Mouse (Mus musculus) urinary bladder, postnatal 0 days (tissue): ENCODE data around the gene Babam2. TPM values are rescaled to one million over a fixed set of nuclear protein-coding genes. Genes with fewer than 3 reads are reported as not detected.

Experiments used
- microRNA-seq: library from miRNA; unstranded; fragments of <30 nt; microRNA quantifications from one replicate; pipeline ENCODE4, GENCODE M21; 2016
- polyA plus RNA-seq: library from polyadenylated mRNA; unstranded; fragments of >200 nt; fragmentation: Nextera tagmentation; extraction: Ambion mirVana; gene quantifications from 2 replicates; pipeline ENCODE4 v1.2.1, GENCODE M21; 2015

Babam2 gene
- 49.7 and 60.4 TPM in 2 replicates for polyA plus RNA-seq

DNA sequence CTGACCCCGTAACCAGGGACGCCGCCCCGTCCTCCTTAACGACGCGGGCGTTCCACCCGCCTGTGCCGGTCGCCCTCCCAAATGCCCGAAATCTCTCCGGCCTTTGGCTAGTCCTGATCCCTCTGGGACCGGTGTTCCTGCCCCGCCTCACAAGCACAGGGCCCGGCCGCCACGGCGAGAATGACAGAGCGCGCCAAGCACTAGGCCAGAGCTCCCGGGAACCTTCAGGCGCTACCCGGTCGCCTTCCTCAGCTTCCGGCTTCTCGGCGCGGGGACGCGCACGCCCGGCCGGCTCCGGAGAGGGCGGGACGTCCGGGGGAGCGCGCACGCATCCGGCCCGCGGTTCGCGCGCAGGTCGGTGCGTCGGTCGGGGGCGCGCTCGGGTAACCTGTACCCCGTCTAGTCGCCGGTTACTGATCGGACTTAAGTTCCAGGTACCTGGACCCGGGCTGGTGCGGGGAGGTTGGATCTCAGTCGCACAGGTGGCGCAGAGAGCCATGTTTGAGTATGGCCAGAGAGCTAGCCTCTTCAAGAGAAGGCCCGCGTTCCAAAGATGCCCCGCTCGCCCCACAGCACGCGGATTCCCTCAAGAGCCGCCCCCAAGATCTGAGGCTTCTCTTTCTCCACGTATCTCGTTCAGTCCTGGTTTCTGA, at the start of gene Babam2:
Gene Babam2 (plus strand): TSS at position 41 of the 653 bp plus-strand sequence.

DNA sequence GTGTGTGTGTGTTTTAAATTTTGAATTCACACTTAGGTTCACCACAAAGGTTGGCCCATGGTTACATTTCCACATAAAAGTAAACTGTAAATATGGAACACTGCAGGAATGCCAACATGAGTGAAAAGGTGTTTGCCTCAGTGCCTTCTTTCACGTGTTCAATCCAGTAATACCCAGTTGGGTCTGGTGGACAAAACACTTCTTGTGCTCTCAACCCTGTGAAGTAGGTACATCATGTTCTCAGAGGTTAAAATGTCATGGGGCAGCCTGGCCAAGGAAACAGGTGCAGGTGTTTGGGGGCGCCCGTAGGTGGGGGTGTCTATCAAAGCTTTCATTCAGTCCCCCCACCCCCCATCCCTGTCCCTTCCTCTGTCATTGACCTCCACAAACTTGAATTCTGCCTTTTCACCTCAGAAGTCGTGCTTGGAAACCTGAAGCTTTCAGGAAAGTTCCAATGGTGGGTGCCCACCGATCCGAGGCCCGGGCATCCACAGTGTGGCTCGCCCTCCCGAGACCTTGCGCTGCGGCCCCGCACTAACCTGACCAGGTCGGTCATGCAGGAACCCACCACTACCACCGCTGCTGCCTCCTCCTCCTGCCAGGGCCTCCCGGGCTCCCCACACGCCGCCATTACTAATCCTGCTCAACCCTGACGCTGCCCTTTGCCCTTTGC, 377 bp upstream of the Babam2 start, which contains the start of gene Rbks:
Gene Rbks (minus strand): TSS at position 657 of the 673 bp plus-strand sequence.

Small RNAs within 50 kb of the gene (microRNA-seq; reads per million reads assigned to microRNA genes)
- not detected for gene Mir3473e

Other genes starting within 250 kb of the Babam2 start
- gene Zfp512, start 245.3 kb upstream of the Babam2 start, polyA plus RNA-seq = 16.1 and 17.2 TPM in 2 replicates
- not detected in 2 replicates for gene 4930548H24Rik, start 211.9 kb upstream of the Babam2 start, polyA plus RNA-seq
- gene Gpn1, start 202.9 kb upstream of the Babam2 start, polyA plus RNA-seq = 25.9 and 26.0 TPM in 2 replicates
- gene Slc4a1ap, start 170.7 kb upstream of the Babam2 start, polyA plus RNA-seq = 17.3 and 20.0 TPM in 2 replicates
- gene Supt7l, start 169.9 kb upstream of the Babam2 start, polyA plus RNA-seq = 13.3 and 13.4 TPM in 2 replicates
- gene Mrpl33, start 100.7 kb upstream of the Babam2 start, polyA plus RNA-seq = 490 and 531 TPM in 2 replicates
- 1.8 and 2.8 TPM in 2 replicates for gene Rbks, start 57 bp upstream of the Babam2 start, polyA plus RNA-seq